Mouse (Mus musculus): ENCODE results near the gene Pde6d. TPM values are rescaled to one million over a fixed set of nuclear protein-coding genes. Genes with fewer than 3 reads are reported as not detected.

Gene Pde6d
- polyA plus RNA-seq, 1 experiment from 2014 or later = 97.4 TPM

DNA sequence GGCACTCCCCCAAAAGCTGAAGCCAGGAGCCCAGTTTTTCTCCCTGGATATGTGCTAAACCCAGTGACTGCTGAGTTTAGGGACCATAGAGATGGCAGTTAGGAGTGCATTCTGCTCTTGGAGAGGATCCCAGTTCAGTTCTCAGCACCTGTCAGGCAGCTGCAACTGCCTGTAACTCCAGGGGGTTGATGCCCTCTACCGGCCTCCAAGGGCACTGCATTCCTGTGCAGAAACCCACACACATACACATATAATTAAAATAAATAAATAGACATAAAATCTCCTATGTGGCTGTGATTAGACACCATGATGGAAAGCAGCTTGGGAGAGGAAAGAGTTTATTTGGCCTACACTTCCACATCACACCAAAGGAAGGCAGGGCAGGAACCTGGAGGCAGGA is 29.7 kb upstream of the Pde6d start:
- Histone ChIP-seq H3K36me3 (ENCODE audit: control insufficient read depth, insufficient read depth, low read length) (peaks cover 5% of the 10 kb centered on the region; the same call in 1 of the 2 replicates), H3K4me1 (ENCODE audit: control insufficient read depth, insufficient read depth, low read length) (no peaks in the 10 kb centered on the region), H3K27ac (ENCODE audit: low read depth, low read length) (no peak overlapping the region), H3K27me3 (ENCODE audit: control insufficient read depth, insufficient read depth, low read length) (no peaks in the 10 kb centered on the region), H3K4me3 (ENCODE audit: low read depth, low read length) (no peak overlapping the region), H3K9ac (replicated peaks; ENCODE audit: low read depth, low read length) (no peak overlapping the region), H3K4me2 (ENCODE audit: low read depth, low read length) (no peak overlapping the region), H3K9me3 (ENCODE audit: control insufficient read depth, low read length) (no peaks in the 10 kb centered on the region)
- ATAC-seq (ENCODE audit: low read depth) = no peak
- WGBS = 68% methylated on average over 1 of the region's 1 CpGs

DNA sequence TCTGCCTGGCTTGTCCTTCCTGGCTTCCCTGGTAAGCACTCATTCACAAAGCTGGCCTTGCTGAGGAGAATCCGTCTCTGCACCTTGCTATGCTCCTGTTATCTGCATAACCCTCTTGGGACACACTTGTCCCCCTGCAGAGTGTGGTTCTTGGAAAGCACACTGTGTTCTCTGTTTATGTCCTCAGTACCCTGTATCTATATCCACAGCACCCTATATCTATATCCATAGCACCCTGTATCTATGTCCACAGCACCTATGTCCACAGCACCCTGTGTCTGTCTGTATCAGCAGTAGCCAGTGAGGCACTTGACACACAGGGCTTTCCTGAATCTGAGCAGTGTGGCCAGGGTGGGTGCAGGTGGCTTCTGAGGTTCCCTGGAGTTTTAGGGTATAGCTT is 28.5 kb upstream of the Pde6d start:
- H3K27me3 ChIP-seq (ENCODE audit: control insufficient read depth, insufficient read depth, low read length) = no peaks in the 10 kb centered on the region
- H3K36me3 ChIP-seq (ENCODE audit: control insufficient read depth, insufficient read depth, low read length) = peaks cover 7% of the 10 kb centered on the region; the same call in 1 of the 2 replicates
- no peak overlapping the region for H3K9ac ChIP-seq (replicated peaks; ENCODE audit: low read depth, low read length)
- 81% methylated on average over 1 of the region's 1 CpGs for WGBS
- ATAC-seq (ENCODE audit: low read depth) = no peak
- H3K4me3 ChIP-seq (ENCODE audit: low read depth, low read length) = no peak overlapping the region
- H3K27ac ChIP-seq (ENCODE audit: low read depth, low read length) = no peak overlapping the region
- no peaks in the 10 kb centered on the region for H3K9me3 ChIP-seq (ENCODE audit: control insufficient read depth, low read length)
- H3K4me2 ChIP-seq (ENCODE audit: low read depth, low read length) = no peak overlapping the region
- no peaks in the 10 kb centered on the region for H3K4me1 ChIP-seq (ENCODE audit: control insufficient read depth, insufficient read depth, low read length)

DNA sequence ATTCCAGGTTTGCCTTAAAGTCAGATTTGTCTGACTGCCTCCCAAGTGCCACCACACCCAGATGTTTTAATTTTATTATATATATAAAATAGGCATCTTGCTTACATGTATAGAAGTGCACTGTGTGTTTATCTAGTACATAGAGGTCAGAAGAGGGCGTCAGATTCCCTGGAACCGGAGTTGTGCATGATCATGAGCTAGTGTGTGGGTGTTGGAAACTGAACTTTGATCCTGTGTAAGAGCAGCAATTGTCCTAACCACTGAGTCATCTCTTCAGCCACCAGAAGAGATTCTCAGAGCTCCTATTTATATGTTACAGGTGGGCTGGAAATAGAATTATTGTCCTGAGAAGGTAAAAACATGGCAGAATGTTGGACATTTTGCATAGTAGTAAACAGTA is 17.7 kb upstream of the Pde6d start:
- ATAC-seq (ENCODE audit: low read depth) = no peak
- peaks cover 38% of the 10 kb centered on the region for H3K36me3 ChIP-seq (ENCODE audit: control insufficient read depth, insufficient read depth, low read length)
- H3K27ac ChIP-seq (ENCODE audit: low read depth, low read length) = no peak overlapping the region
- H3K4me3 ChIP-seq (ENCODE audit: low read depth, low read length) = no peak overlapping the region
- 82% methylated on average over 2 of the region's 2 CpGs for WGBS
- H3K4me2 ChIP-seq (ENCODE audit: low read depth, low read length) = no peak overlapping the region
- H3K9ac ChIP-seq (replicated peaks; ENCODE audit: low read depth, low read length) = no peak overlapping the region
- no peaks in the 10 kb centered on the region for H3K4me1 ChIP-seq (ENCODE audit: control insufficient read depth, insufficient read depth, low read length)
- no peaks in the 10 kb centered on the region for H3K27me3 ChIP-seq (ENCODE audit: control insufficient read depth, insufficient read depth, low read length)
- no peaks in the 10 kb centered on the region for H3K9me3 ChIP-seq (ENCODE audit: control insufficient read depth, low read length)

DNA sequence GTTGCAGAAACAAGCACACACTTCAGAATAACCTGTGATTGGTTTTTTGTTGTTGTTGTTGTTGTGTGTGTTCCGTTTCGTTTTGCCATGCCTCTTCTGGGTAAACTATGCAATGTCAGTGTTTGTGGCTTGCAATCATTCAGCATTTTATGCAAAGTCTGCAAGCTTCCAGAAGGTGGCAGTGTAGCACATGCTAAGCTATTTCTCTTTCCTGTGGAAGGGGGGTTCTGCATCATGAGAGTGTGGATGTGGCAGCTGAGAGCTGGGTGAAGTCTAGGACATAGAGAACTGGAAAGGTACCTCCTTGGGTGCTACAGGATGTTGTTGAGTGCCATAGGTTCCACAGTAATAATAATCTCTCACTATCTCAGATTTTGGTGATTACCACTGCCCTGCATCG is 16.1 kb upstream of the Pde6d start:
- Histone ChIP-seq H3K9me3 (ENCODE audit: control insufficient read depth, low read length) (no peaks in the 10 kb centered on the region), H3K27me3 (ENCODE audit: control insufficient read depth, insufficient read depth, low read length) (no peaks in the 10 kb centered on the region), H3K4me1 (ENCODE audit: control insufficient read depth, insufficient read depth, low read length) (no peaks in the 10 kb centered on the region), H3K36me3 (ENCODE audit: control insufficient read depth, insufficient read depth, low read length) (peaks cover 35% of the 10 kb centered on the region), H3K27ac (ENCODE audit: low read depth, low read length) (no peak overlapping the region), H3K4me2 (ENCODE audit: low read depth, low read length) (no peak overlapping the region), H3K9ac (replicated peaks; ENCODE audit: low read depth, low read length) (no peak overlapping the region), H3K4me3 (ENCODE audit: low read depth, low read length) (no peak overlapping the region)
- WGBS = 80% methylated on average over 3 of the region's 3 CpGs
- ATAC-seq (ENCODE audit: low read depth) = peak; percentile 54; the same call in 1 of the 2 replicates

DNA sequence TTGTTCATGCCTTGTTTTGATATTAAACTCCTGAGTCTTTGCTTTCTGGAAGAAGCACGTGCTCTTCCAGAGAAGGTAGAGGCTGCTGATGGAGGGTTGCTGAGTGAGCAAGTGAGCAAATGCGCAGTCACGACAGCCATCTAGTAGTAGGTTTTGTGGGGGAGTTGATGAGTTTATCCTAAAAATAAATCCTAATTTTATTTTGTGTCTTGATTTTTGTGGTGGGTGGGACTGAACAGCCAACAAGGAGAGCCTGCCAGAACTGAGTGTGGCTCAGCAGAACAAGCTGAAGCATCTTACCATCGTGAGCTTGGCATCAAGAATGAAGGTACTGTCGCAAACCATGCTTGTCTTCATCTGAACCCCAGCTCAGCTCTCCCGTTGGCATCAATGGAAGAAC is 14.1 kb upstream of the Pde6d start:
- peaks cover 28% of the 10 kb centered on the region for H3K36me3 ChIP-seq (ENCODE audit: control insufficient read depth, insufficient read depth, low read length)
- WGBS = 95% methylated on average over 6 of the region's 6 CpGs
- no peak for ATAC-seq (ENCODE audit: low read depth)

DNA sequence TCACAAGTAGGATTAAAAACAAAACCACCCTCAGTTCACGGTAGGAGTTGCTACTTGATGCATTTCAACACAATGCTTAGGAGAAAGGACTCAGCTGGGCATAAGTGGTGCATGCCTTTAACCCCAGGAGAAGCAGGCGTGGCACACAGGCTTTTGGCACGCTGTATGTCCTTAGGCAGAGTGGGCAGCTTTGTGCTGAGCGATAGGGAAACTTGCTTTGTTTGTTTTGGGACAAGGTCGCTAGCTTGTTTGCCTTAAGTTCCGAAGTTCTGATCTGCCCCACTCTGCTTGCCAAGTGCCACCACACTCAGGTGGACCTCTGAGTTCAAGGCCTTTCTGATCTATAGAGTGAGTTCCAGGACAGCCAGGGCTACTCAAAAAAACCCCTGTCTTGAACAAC is 12.9 kb upstream of the Pde6d start:
- no peak overlapping the region for H3K9ac ChIP-seq (replicated peaks; ENCODE audit: low read depth, low read length)
- no peak overlapping the region for H3K4me2 ChIP-seq (ENCODE audit: low read depth, low read length)
- H3K36me3 ChIP-seq (ENCODE audit: control insufficient read depth, insufficient read depth, low read length) = peaks cover 23% of the 10 kb centered on the region
- no peak for ATAC-seq (ENCODE audit: low read depth)
- 95% methylated on average over 6 of the region's 6 CpGs for WGBS
- H3K27me3 ChIP-seq (ENCODE audit: control insufficient read depth, insufficient read depth, low read length) = no peaks in the 10 kb centered on the region
- H3K4me1 ChIP-seq (ENCODE audit: control insufficient read depth, insufficient read depth, low read length) = no peaks in the 10 kb centered on the region
- no peak overlapping the region for H3K27ac ChIP-seq (ENCODE audit: low read depth, low read length)
- no peak overlapping the region for H3K4me3 ChIP-seq (ENCODE audit: low read depth, low read length)
- no peaks in the 10 kb centered on the region for H3K9me3 ChIP-seq (ENCODE audit: control insufficient read depth, low read length)

More for the DNA sequence above, 14.1 kb upstream of the Pde6d start:
- H3K9me3 ChIP-seq (ENCODE audit: control insufficient read depth, low read length) = no peaks in the 10 kb centered on the region
- no peaks in the 10 kb centered on the region for H3K27me3 ChIP-seq (ENCODE audit: control insufficient read depth, insufficient read depth, low read length)
- no peaks in the 10 kb centered on the region for H3K4me1 ChIP-seq (ENCODE audit: control insufficient read depth, insufficient read depth, low read length)
- H3K27ac ChIP-seq (ENCODE audit: low read depth, low read length) = no peak overlapping the region
- H3K4me2 ChIP-seq (ENCODE audit: low read depth, low read length) = no peak overlapping the region
- H3K4me3 ChIP-seq (ENCODE audit: low read depth, low read length) = no peak overlapping the region
- H3K9ac ChIP-seq (replicated peaks; ENCODE audit: low read depth, low read length) = no peak overlapping the region

DNA sequence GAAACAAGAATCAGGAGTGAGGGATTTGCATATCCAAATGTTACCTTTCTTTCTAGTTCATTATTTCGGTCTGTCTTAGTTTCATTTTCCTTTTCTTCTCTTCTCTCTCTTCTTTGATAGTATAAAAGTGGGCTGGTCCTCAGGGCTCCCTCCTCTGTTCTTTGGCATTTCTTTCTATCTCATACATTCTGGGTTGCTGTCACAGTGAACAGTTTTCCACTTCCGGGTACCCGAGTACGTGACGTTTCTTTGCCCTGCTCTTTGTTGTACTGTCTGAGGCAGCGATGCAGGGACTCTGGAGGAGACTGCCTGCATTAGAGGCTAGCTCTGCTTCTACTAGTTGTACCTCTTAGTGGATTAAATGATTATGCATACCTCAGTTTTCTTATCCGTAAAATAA is 12.1 kb upstream of the Pde6d start:
- Histone ChIP-seq H3K27me3 (ENCODE audit: control insufficient read depth, insufficient read depth, low read length) (no peaks in the 10 kb centered on the region), H3K36me3 (ENCODE audit: control insufficient read depth, insufficient read depth, low read length) (peaks cover 22% of the 10 kb centered on the region), H3K9ac (replicated peaks; ENCODE audit: low read depth, low read length) (no peak overlapping the region), H3K4me3 (ENCODE audit: low read depth, low read length) (no peak overlapping the region), H3K27ac (ENCODE audit: low read depth, low read length) (no peak overlapping the region), H3K4me1 (ENCODE audit: control insufficient read depth, insufficient read depth, low read length) (no peaks in the 10 kb centered on the region), H3K9me3 (ENCODE audit: control insufficient read depth, low read length) (no peaks in the 10 kb centered on the region), H3K4me2 (ENCODE audit: low read depth, low read length) (no peak overlapping the region)
- ATAC-seq (ENCODE audit: low read depth) = no peak
- whole genome bisulfite sequencing = 97% methylated on average over 7 of the region's 7 CpGs

DNA sequence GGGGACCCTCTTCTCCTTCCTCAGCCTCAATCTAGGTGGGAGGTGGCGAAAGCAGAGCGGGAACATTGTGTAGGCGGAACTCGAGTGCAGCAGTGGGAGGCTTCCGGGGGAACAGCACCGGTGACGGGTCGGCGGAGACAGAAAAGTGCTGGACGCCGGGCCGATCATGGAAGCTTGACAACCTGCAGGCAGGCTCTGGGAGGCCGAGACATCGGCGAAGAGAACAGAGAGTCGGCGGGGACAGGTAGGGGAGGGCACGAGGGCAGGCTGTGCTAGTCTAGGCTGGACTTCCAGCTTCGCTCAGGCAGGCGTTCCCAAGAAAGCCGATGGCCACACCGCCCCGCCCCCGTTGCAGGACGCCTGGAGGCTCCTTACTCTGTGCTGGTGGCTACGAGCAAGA is 4.6 kb upstream of the Pde6d start:
- Histone ChIP-seq H3K27me3 (ENCODE audit: control insufficient read depth, insufficient read depth, low read length) (no peaks in the 10 kb centered on the region), H3K9me3 (ENCODE audit: control insufficient read depth, low read length) (no peaks in the 10 kb centered on the region), H3K4me2 (ENCODE audit: low read depth, low read length) (peak overlapping the region; percentile 82), H3K36me3 (ENCODE audit: control insufficient read depth, insufficient read depth, low read length) (peaks cover 5% of the 10 kb centered on the region; the same call in 1 of the 2 replicates), H3K4me1 (ENCODE audit: control insufficient read depth, insufficient read depth, low read length) (peaks cover 4% of the 10 kb centered on the region; the same call in 1 of the 2 replicates), H3K27ac (ENCODE audit: low read depth, low read length) (no peak overlapping the region; the same call in 1 of the 2 replicates), H3K4me3 (ENCODE audit: low read depth, low read length) (peak overlapping the region; percentile 92), H3K9ac (replicated peaks; ENCODE audit: low read depth, low read length) (peak overlapping the region; percentile 77)
- peak; percentile 25; the same call in 1 of the 2 replicates for ATAC-seq (ENCODE audit: low read depth)
- under 1% methylated on average over 24 of the region's 26 CpGs for WGBS

DNA sequence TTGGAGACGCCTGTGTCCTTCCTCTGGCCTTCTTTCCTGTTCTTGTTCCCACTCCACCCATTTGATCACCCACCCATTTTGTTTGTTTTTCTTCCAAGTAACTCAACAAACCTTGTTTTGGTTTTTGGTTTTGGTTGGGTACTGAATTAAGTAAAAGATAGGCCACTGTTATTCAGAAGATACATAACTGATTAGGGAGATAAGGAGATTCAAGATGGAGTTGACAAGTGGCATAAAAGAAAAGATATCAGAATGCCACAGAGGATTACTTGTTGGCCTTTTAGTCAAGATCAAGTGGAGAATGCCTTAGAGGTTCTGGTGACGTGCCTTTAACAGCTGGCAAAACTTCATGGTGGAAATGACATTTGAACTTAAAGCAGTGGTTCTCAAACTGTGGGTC is 1.3 kb upstream of the Pde6d start:
- Histone ChIP-seq H3K27me3 (ENCODE audit: control insufficient read depth, insufficient read depth, low read length) (no peaks in the 10 kb centered on the region), H3K9ac (replicated peaks; ENCODE audit: low read depth, low read length) (no peak overlapping the region), H3K4me1 (ENCODE audit: control insufficient read depth, insufficient read depth, low read length) (peaks cover 13% of the 10 kb centered on the region), H3K4me3 (ENCODE audit: low read depth, low read length) (no peak overlapping the region), H3K36me3 (ENCODE audit: control insufficient read depth, insufficient read depth, low read length) (no peaks in the 10 kb centered on the region), H3K27ac (ENCODE audit: low read depth, low read length) (no peak overlapping the region), H3K4me2 (ENCODE audit: low read depth, low read length) (no peak overlapping the region), H3K9me3 (ENCODE audit: control insufficient read depth, low read length) (no peaks in the 10 kb centered on the region)
- ATAC-seq (ENCODE audit: low read depth) = no peak
- WGBS = 82% methylated on average over 2 of the region's 2 CpGs
